Comparison of ENCODE assay signal across 21 mouse cellular contexts in genomic region chr15:64546035-64546434, GRCm38 (mm10).
"Had no signal": no experiment of that assay in that cellular context is flagged by ENCODE, and none has a peak within 500 bp of the region (broad histone marks: within the 10 kb centered on the region; RNA-seq: fewer than 3 reads in every experiment).

No protein-coding gene starts in this region.

- H3K36me3 ChIP-seq: heart, embryonic 13.5 days; heart, embryonic 15.5 days; hindbrain, embryonic 13.5 days; hindbrain, embryonic 15.5 days; kidney, embryonic 15.5 days; limb, embryonic 13.5 days; limb, embryonic 15.5 days; liver, embryonic 12.5 days had no signal

- H3K27me3 ChIP-seq: heart, embryonic 13.5 days; heart, embryonic 15.5 days; hindbrain, embryonic 13.5 days; hindbrain, embryonic 15.5 days; kidney, embryonic 15.5 days; limb, embryonic 13.5 days; limb, embryonic 15.5 days; liver, embryonic 12.5 days had no signal

- H3K4me3 ChIP-seq: heart, embryonic 13.5 days; heart, embryonic 15.5 days; hindbrain, embryonic 13.5 days; hindbrain, embryonic 15.5 days; kidney, embryonic 15.5 days; limb, embryonic 13.5 days; limb, embryonic 15.5 days; liver, embryonic 12.5 days had no signal

- DNase-seq: gastrocnemius, postnatal 14 days; gastrocnemius, postnatal 36 days; heart, adult 18-20 months; heart, postnatal 14 days; heart, postnatal 36 days; kidney, adult 11 months; kidney, adult 2 months; kidney, adult 9 months; kidney, postnatal 14 days; kidney, postnatal 36 days; layer of hippocampus, adult 9-11 months; layer of hippocampus, postnatal 36 days; left cerebral cortex, postnatal 4 days had no signal
